Comparison of ENCODE assay signal across 18 mouse cellular contexts in genomic region chr11:68742658-68743057, GRCm38 (mm10). TPM values are rescaled to one million over a fixed set of nuclear protein-coding genes. Genes with fewer than 3 reads are reported as not detected.
"Had no signal": no experiment of that assay in that cellular context is flagged by ENCODE, and none has a peak within 500 bp of the region (broad histone marks: within the 10 kb centered on the region; RNA-seq: fewer than 3 reads in every experiment).

No protein-coding gene starts in this region.

- H3K27me3 ChIP-seq: neural tube, embryonic 12.5 days; neural tube, embryonic 13.5 days; neural tube, embryonic 15.5 days; stomach, embryonic 15.5 days had no signal

- H3K9me3 ChIP-seq: neural tube, embryonic 12.5 days; neural tube, embryonic 13.5 days; neural tube, embryonic 15.5 days; stomach, embryonic 15.5 days had no signal

- DNase-seq: retina, postnatal 1 day; right cerebral cortex, adult 18-20 months; right cerebral cortex, postnatal 14 days; right cerebral cortex, postnatal 25 days; right cerebral cortex, postnatal 4 days; spleen, adult 18-20 months; thymus, adult 18-20 months; thymus, adult 2 months; thymus, postnatal 14 days; thymus, postnatal 25 days; thymus, postnatal 36 days; thymus, postnatal 4 days had no signal

- H3K27ac ChIP-seq: neural tube, embryonic 12.5 days; neural tube, embryonic 13.5 days; neural tube, embryonic 15.5 days; stomach, embryonic 15.5 days; stomach, postnatal 0 days had no signal

- H3K4me3 ChIP-seq: neural tube, embryonic 12.5 days; neural tube, embryonic 13.5 days; neural tube, embryonic 15.5 days; stomach, embryonic 15.5 days had no signal

- H3K4me1 ChIP-seq: neural tube, embryonic 12.5 days; stomach, embryonic 15.5 days had no signal

- H3K4me2 ChIP-seq: neural tube, embryonic 12.5 days; neural tube, embryonic 13.5 days; neural tube, embryonic 15.5 days; stomach, embryonic 15.5 days had no signal

- H3K9ac ChIP-seq: neural tube, embryonic 12.5 days; neural tube, embryonic 13.5 days; neural tube, embryonic 15.5 days; stomach, embryonic 15.5 days had no signal

RNA-seq across cellular contexts. Expression of gene Myh10, which starts 51.3 kb away (rescaled TPM):
- total RNA-seq: neutrophil, adult 5-6 weeks had no signal
